Mouse (Mus musculus) brain, embryonic 14.5 days (tissue): ENCODE results near the gene March5.

Source experiments
- CTCF ChIP-seq: fragments of 200-500 bp; IDR thresholded peaks from 2 replicates; pipeline ENCODE4 v1.5.1; 2012; ENCODE audit warnings: inconsistent platforms, mild to moderate bottlenecking, moderate library complexity, borderline replicate concordance; ENCODE audit not compliant: insufficient read depth, insufficient read length; ENCODE audit errors: extremely low read depth
- POLR2A ChIP-seq: fragments of 200-500 bp; IDR thresholded peaks from 2 replicates; pipeline ENCODE4 v1.6.1; 2012; ENCODE audit warnings: mild to moderate bottlenecking, inconsistent platforms, borderline replicate concordance; ENCODE audit not compliant: poor library complexity, insufficient read depth, insufficient read length, severe bottlenecking; ENCODE audit errors: extremely low read depth

DNA sequence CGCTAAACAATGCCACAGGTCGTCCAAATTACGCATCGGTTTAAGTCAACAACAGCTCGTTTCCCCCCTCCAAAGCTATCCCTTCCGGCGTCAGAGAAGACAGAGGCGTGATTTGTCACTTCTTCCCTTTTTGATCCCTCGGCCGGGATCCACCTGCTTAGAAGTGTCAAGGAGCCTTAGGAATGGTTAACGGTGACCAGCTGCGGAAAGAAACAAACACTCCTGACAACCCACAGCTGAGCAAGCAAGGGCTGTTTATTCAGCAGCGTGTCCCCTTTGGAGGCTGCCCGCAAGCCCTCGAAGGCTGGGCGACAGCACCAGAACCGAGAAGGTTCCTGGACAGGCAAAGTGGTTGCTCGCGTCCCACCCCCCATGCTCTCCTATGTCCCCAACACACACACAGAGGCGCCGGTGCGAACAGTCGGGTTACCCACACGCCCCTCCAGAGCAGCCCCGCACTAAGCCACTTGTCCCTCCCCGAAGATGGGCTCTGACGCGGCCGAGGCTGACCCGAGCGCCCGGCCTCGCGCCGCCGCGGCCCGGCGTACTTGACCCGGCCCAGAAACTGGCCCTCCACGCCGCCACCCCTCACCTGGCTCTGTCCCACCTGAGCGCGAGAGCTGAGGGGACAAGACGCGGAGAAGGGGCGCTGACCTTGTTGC is 571 bp upstream of the March5 start:
- TF ChIP-seq CTCF (no peak), POLR2A (no peak)
